Mouse (Mus musculus) cortical plate, adult 2 months (tissue): ENCODE measurements around the gene Tnfsfm13.

Source experiments
- CTCF ChIP-seq: fragments of 200-500 bp; IDR thresholded peaks from 2 replicates; pipeline ENCODE4 v1.5.1; 2011; ENCODE audit warnings: mild to moderate bottlenecking, control low read depth, low read length; ENCODE audit not compliant: insufficient read depth; ENCODE audit errors: extremely low read depth
- POLR2A ChIP-seq: fragments of 200-500 bp; IDR thresholded peaks from 2 replicates; pipeline ENCODE4 v1.6.1; 2011; ENCODE audit warnings: mild to moderate bottlenecking, low read length, control low read depth; ENCODE audit not compliant: insufficient read depth; ENCODE audit errors: extremely low read depth

GRCm38 (mm10) chr11:69680136-69680855 lies 15.6 kb downstream of the Tnfsfm13 start:
- TF ChIP-seq CTCF = no peak
- no peak for TF ChIP-seq POLR2A
